Mouse (Mus musculus) gastrocnemius, postnatal 25 days (tissue): ENCODE measurements at regions not wholly inside any gene's neighbourhood (a gene's known extent, or its start where the extent isn't known, plus 50 kb on each side); places are given as distances from the start of the nearest gene placed in this dataset.
A peak's percentile ranks its signal among the peaks of the same experiment; 100 is the strongest.
"Not testable (repeated sequence)": the region's sequence is repeated elsewhere in the genome, so short reads cannot be mapped to it uniquely, and the experiment has no call there.

Source experiments
- DNase-seq: peaks from one replicate; pipeline ENCODE4 v3.0.0; 2022

- not testable (repeated sequence) for DNase-seq
Observed at GRCm38 (mm10) chr16:56323828-56324227, 119.7 kb downstream of the Impg2 start.

GRCm38 (mm10) chr16:56349415-56349814 is 128.3 kb upstream of the Abi3bp start:
- DNase-seq: no peak

GRCm38 (mm10) chr16:56352888-56353287 is 124.8 kb upstream of the Abi3bp start:
- no peak for DNase-seq

GRCm38 (mm10) chr16:56359101-56359500 is 118.6 kb upstream of the Abi3bp start:
- DNase-seq: no peak

GRCm38 (mm10) chr16:56360992-56361391 is 116.7 kb upstream of the Abi3bp start:
- DNase-seq: no peak

- DNase-seq: no peak
Observed at GRCm38 (mm10) chr16:56378356-56378755, 99.3 kb upstream of the Abi3bp start.

GRCm38 (mm10) chr16:56380680-56381079 is 97.0 kb upstream of the Abi3bp start:
- DNase-seq: no peak

GRCm38 (mm10) chr16:56386539-56386938 is 91.1 kb upstream of the Abi3bp start:
- DNase-seq: no peak

GRCm38 (mm10) chr16:56392843-56393242 is 84.8 kb upstream of the Abi3bp start:
- DNase-seq: no peak

GRCm38 (mm10) chr16:56396586-56396985 is 81.1 kb upstream of the Abi3bp start:
- DNase-seq: no peak

- DNase-seq: no peak
Observed at GRCm38 (mm10) chr16:56399541-56399940, 78.1 kb upstream of the Abi3bp start.

GRCm38 (mm10) chr16:56423761-56424160 is 53.9 kb upstream of the Abi3bp start:
- DNase-seq: peak; percentile 21
